Mouse (Mus musculus): ENCODE data around the gene Wsb2. TPM values are rescaled to one million over a fixed set of nuclear protein-coding genes. Genes with fewer than 3 reads are reported as not detected.

The Wsb2 gene
- 43.7 to 54.3 TPM (median 51.4 TPM) in 4 replicates for total RNA-seq (2023; ENCODE audit: inconsistent age)

DNA sequence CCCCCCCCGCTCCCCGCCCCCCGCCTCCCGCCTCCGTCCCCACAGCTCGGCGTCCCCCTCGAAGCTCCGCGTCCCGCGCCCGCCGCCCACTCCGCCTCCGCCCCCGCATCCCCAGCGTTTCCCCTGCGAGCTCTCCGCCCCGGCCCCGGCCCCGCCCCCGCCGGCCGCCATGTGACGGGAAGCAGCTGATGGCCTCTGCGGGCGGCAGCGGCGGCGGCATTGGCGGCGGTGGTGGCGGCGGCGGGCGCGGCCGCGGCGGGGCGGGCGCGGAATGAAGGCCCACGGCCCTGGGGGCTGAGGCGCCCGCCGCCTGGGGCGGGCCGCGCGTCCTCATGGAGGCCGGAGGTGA lies at the start of gene Wsb2:
Gene Wsb2, plus strand, starts transcription at position 176 of the 349 bp plus-strand sequence.

DNA sequence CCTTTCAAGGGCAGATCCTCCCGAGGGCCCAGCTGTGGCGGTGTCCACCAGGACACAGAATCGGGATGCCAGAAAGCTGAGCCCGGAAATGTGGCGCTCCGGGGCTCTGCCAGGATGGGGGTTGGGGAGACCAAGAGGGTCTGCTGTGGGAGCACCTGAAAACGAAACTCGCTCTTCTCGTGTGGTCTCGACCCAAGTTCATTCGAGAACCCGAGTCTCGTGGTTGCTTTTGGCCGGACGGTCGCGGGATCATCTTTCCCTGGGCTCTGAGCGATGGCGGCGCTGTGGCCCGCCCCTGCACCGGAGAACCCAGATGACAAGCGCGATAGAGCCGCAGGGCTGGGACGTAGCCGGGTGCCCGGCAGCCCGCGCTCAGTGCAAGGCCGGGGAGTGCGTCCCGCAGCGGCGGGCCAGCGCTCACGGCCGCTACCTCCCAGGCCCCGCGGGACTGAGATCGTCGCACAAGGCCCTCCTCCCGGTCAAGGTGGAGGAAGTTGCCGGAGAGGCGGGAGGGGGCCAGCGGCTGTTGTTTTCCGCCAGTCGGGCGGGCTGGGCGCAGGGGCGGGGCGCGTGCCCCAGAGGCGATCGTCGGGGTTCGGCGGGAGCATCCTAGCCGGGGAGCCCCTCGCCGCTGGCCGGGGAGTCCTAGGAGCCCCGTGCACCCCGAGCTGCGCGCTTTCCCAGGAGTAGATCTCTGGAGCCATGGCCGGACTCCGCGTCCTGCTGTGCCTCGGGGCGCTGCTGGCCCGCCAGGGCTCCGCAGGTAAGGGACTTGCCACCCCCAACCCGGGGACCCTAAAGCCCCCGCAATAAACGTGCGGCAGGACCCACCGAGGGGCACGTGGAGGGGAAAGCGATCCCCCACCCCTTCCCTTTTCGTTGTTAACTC lies 38.1 kb upstream of the Wsb2 start, which contains the start of gene Vsig10:
Gene Vsig10, plus strand, starts transcription at position 343 of the 889 bp plus-strand sequence.

DNA sequence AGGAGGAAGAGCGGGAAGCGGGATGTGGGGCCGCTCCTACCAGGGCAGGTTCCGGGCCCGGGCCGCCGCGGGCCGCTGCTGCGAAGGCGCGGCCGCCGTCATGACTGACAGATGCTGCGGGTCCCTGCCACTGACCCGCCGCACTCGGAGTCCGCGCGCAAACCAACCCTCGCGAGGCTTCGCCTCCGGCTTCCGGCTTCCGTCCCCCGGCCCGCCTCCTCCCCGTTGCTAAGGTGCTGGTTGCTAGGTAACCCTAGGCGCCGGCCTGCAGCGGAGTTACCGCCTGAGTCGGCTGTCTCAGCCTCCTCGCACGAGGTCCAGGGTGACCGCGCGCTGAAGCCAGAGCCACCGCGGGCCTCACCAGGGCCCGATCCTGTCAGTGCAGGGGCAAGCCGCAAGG lies 31.8 kb downstream of the Wsb2 start, which contains the start of gene Rfc5:
Gene Rfc5, minus strand, starts transcription at position 171 of the 400 bp plus-strand sequence.

GRCm38 (mm10) chr5:117413507-117414501 lies 56.7 kb downstream of the Wsb2 start, which contains the start of gene Ksr2:
Gene Ksr2, plus strand, starts transcription at chr5:117414000.

Other genes with a start within 250 kb of the Wsb2 start
- 74.4 to 89.2 TPM (median 83.2 TPM) in 4 replicates for gene Suds3, start 241.2 kb upstream of the Wsb2 start, total RNA-seq (2023; ENCODE audit: inconsistent age)
- 121 to 133 TPM (median 123 TPM) in 4 replicates for gene Taok3, start 237.2 kb upstream of the Wsb2 start, total RNA-seq (2023; ENCODE audit: inconsistent age)
- 99.3 to 120 TPM (median 107 TPM) in 4 replicates for gene Pebp1, start 69.7 kb upstream of the Wsb2 start, total RNA-seq (2023; ENCODE audit: inconsistent age)
- 0.18 to 1.8 TPM (median 0.54 TPM) in 4 replicates for gene Vsig10, start 38.2 kb upstream of the Wsb2 start, total RNA-seq (2023; ENCODE audit: inconsistent age)
- 20.4 to 27.3 TPM (median 21.7 TPM) in 4 replicates for gene Rfc5, start 31.7 kb downstream of the Wsb2 start, total RNA-seq (2023; ENCODE audit: inconsistent age)
- 0.12 to 0.30 TPM (median 0.21 TPM) in 4 replicates for gene Ksr2, start 56.7 kb downstream of the Wsb2 start, total RNA-seq (2023; ENCODE audit: inconsistent age)

All from B cell, adult (primary cell).